Mouse (Mus musculus) testis, adult 2 months (tissue): Measurements from ENCODE around the gene Rassf5.

Source experiments
- CTCF ChIP-seq: fragments of 200-500 bp; IDR thresholded peaks from 2 replicates; pipeline ENCODE4 v1.5.1; 2012; ENCODE audit warnings: low read depth, mild to moderate bottlenecking, inconsistent platforms, low read length, moderate library complexity; ENCODE audit not compliant: control insufficient read depth, insufficient read depth, insufficient replicate concordance
- POLR2A ChIP-seq: fragments of 200-500 bp; IDR thresholded peaks from 2 replicates; pipeline ENCODE4 v1.6.1; 2012; ENCODE audit warnings: low read depth, mild to moderate bottlenecking, inconsistent platforms, low read length, moderate library complexity; ENCODE audit not compliant: control insufficient read depth

DNA sequence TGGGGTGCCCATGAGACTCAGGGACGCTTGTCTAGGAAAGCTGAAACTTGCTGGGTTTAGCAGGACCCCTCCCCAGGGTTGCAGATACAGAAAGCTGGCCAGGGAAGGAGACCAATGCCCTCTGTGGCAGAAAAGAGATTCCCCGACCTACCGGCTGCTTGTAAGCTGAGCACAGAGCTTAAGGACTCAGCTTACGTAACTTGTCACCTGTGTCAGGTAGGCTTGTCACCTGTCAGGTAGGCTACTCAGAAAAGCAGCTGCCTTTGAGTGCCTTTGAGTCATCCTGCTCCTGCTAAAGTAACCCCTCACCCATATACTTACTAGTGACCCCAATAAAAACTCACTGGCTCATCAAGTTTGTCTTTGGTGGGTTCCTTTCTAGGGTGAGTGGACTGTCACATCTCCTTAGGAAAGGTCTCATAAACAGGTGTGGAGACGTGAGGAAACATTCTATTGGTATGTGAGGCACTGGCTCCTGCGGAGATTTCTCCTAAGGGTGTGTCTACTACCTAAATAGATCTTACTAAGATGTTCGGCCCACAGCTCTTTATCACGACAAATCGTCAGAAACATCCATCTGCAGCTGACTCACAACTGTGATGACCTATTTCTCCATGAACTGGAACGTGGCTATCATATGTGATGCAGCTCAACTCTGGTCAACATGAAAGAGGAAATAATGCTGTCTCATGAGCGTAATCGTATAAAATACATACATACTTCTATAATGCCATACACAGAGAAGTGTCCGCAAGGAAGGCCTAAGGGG, 23.1 kb downstream of the Rassf5 start:
- no peak for TF ChIP-seq POLR2A
- no peak for TF ChIP-seq CTCF
